Mouse (Mus musculus): ENCODE measurements around the gene Ank2.

DNA sequence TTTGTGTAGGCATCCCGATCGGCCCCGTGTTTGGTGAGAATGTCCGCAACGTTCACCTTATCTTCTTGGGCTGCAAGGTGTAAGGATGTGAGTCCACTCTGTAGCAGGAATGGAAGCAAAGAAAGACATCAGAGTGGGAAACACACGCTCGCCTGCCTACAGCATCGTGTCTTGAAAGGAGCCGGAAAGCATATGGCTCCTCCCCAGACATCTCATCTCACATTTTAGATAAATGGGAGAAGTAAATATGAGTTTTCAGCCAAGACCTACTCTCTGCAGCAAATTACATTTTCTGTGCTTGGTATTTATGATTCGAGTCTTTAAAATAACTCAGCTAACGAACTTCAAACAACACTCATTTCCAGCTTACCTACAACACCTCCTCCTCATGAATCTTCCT is 495.2 kb downstream of the Ank2 start:
- TF ChIP-seq CTCF (IDR thresholded peaks at IDR 0.05; ENCODE audit: low read depth) (no peak), EP300 (IDR thresholded peaks at IDR 0.05; ENCODE audit: low read depth) (no peak)

All from liver, postnatal 0 days (tissue).